Mouse (Mus musculus) intestine, embryonic 16.5 days (tissue): ENCODE measurements around the gene Kif6. TPM values are rescaled to one million over a fixed set of nuclear protein-coding genes. Genes with fewer than 3 reads are reported as not detected.

Experiments
- ATAC-seq: fragments of 200-750 bp; cut with Nextera tagmentation; 2 replicates; pipeline ENCODE4 v1.8.0; 2017; ENCODE audit warnings: moderate TSS enrichment, moderate library complexity
- H3K27ac ChIP-seq: fragments of 300-500 bp; sonication (generic); 2 replicates; pipeline ENCODE4 v1.5.1; 2014; ENCODE audit warnings: mild to moderate bottlenecking, low read length
- H3K27me3 ChIP-seq: fragments of 300-500 bp; sonication (generic); replicated peaks from 2 replicates; pipeline ENCODE4 v1.6.1; 2014; ENCODE audit warnings: low read length, control low read depth, mixed read lengths; ENCODE audit not compliant: control insufficient read depth, insufficient read depth
- H3K36me3 ChIP-seq: fragments of 300-500 bp; sonication (generic); 2 replicates; pipeline ENCODE4 v1.6.1; 2014; ENCODE audit warnings: low read length, control low read depth; ENCODE audit not compliant: control insufficient read depth, insufficient read depth
- H3K4me1 ChIP-seq: fragments of 300-500 bp; sonication (generic); 2 replicates; pipeline ENCODE4 v1.6.1; 2014; ENCODE audit warnings: low read length, control low read depth, mixed read lengths; ENCODE audit not compliant: control insufficient read depth, insufficient read depth
- H3K4me2 ChIP-seq: fragments of 300-500 bp; sonication (generic); 2 replicates; pipeline ENCODE4 v1.6.1; 2014; ENCODE audit warnings: low read depth, low read length, control low read depth
- H3K4me3 ChIP-seq: fragments of 300-500 bp; sonication (generic); 2 replicates; pipeline ENCODE4 v1.5.1; 2014; ENCODE audit warnings: mild to moderate bottlenecking, low read length
- H3K9ac ChIP-seq: fragments of 300-500 bp; sonication (generic); 2 replicates; pipeline ENCODE4 v1.6.1; 2014; ENCODE audit warnings: low read depth, low read length
- H3K9me3 ChIP-seq: fragments of 300-500 bp; sonication (generic); 2 replicates; pipeline ENCODE4 v1.6.1; 2016; ENCODE audit warnings: low read length, control low read depth; ENCODE audit not compliant: control insufficient read depth
- WGBS: fragments of 180-500 bp; shearing (Covaris S2); extraction: QIAGEN DNeasy Blood & Tissue Kit; methylation state at CpG from one replicate; pipeline ENCODE4 v1.1.7; 2014; 5-methylcytosine and 5-hydroxymethylcytosine counted together
- polyA plus RNA-seq: library from polyadenylated mRNA; unstranded; fragments of >200 nt; fragmentation: Nextera tagmentation; extraction: Ambion mirVana; gene quantifications from 2 replicates; pipeline ENCODE4 v1.2.1, GENCODE M21; 2015

Kif6 gene
- polyA plus RNA-seq, 1 experiment from 2014 or later: 1.1 TPM

- Histone ChIP-seq H3K9me3 (no peaks in the 10 kb centered on the region), H3K4me3 (no peak overlapping the region), H3K27me3 (no peaks in the 10 kb centered on the region), H3K36me3 (no peaks in the 10 kb centered on the region), H3K9ac (no peak overlapping the region), H3K4me2 (no peak overlapping the region), H3K4me1 (peaks cover 7% of the 10 kb centered on the region; the same call in 1 of the 2 replicates), H3K27ac (no peak overlapping the region)
- 89% methylated on average over 8 of the region's 8 CpGs for WGBS
- no peak for ATAC-seq
Measured at GRCm38 (mm10) chr17:49883136-49883755, 268.3 kb downstream of the Kif6 start.

GRCm38 (mm10) chr17:49885035-49885434, 270.1 kb downstream of the Kif6 start:
- Histone ChIP-seq H3K9ac (no peak overlapping the region), H3K4me3 (no peak overlapping the region), H3K27me3 (no peaks in the 10 kb centered on the region), H3K9me3 (no peaks in the 10 kb centered on the region), H3K4me1 (peaks cover 7% of the 10 kb centered on the region; the same call in 1 of the 2 replicates), H3K36me3 (no peaks in the 10 kb centered on the region), H3K27ac (no peak overlapping the region), H3K4me2 (no peak overlapping the region)
- 70% methylated on average over 11 of the region's 11 CpGs for WGBS
- no peak for ATAC-seq

GRCm38 (mm10) chr17:49889629-49890028, 274.7 kb downstream of the Kif6 start:
- Histone ChIP-seq H3K9me3 (no peaks in the 10 kb centered on the region), H3K9ac (no peak overlapping the region), H3K4me1 (peaks cover 7% of the 10 kb centered on the region; the same call in 1 of the 2 replicates), H3K36me3 (no peaks in the 10 kb centered on the region), H3K27me3 (no peaks in the 10 kb centered on the region), H3K4me3 (no peak overlapping the region), H3K27ac (no peak overlapping the region), H3K4me2 (no peak overlapping the region)
- WGBS: 31% methylated on average over 7 of the region's 7 CpGs
- ATAC-seq: peak; percentile 65; the same call in 1 of the 2 replicates

GRCm38 (mm10) chr17:49890861-49891260, 275.9 kb downstream of the Kif6 start:
- Histone ChIP-seq H3K9me3 (no peaks in the 10 kb centered on the region), H3K4me1 (no peaks in the 10 kb centered on the region), H3K36me3 (no peaks in the 10 kb centered on the region), H3K4me3 (no peak overlapping the region), H3K9ac (no peak overlapping the region), H3K4me2 (no peak overlapping the region), H3K27ac (no peak overlapping the region), H3K27me3 (no peaks in the 10 kb centered on the region)
- 83% methylated on average over 16 of the region's 16 CpGs for WGBS
- no peak for ATAC-seq

GRCm38 (mm10) chr17:49892390-49892789, 277.5 kb downstream of the Kif6 start:
- Histone ChIP-seq H3K27ac (no peak overlapping the region), H3K4me1 (no peaks in the 10 kb centered on the region), H3K36me3 (no peaks in the 10 kb centered on the region), H3K4me3 (no peak overlapping the region), H3K4me2 (no peak overlapping the region), H3K27me3 (no peaks in the 10 kb centered on the region), H3K9ac (no peak overlapping the region), H3K9me3 (no peaks in the 10 kb centered on the region)
- WGBS: 87% methylated on average over 6 of the region's 6 CpGs
- ATAC-seq: no peak

GRCm38 (mm10) chr17:49894471-49894870, 279.5 kb downstream of the Kif6 start:
- Histone ChIP-seq H3K9ac (no peak overlapping the region), H3K4me3 (no peak overlapping the region), H3K36me3 (no peaks in the 10 kb centered on the region), H3K9me3 (no peaks in the 10 kb centered on the region), H3K4me1 (peaks cover 3% of the 10 kb centered on the region; the same call in 1 of the 2 replicates), H3K27me3 (no peaks in the 10 kb centered on the region), H3K4me2 (no peak overlapping the region), H3K27ac (no peak overlapping the region)
- WGBS: 81% methylated on average over 6 of the region's 6 CpGs
- ATAC-seq: no peak

- H3K4me3 ChIP-seq: no peak overlapping the region
- no peaks in the 10 kb centered on the region for H3K9me3 ChIP-seq
- H3K9ac ChIP-seq: no peak overlapping the region
- peaks cover 3% of the 10 kb centered on the region; the same call in 1 of the 2 replicates for H3K4me1 ChIP-seq
- no peaks in the 10 kb centered on the region for H3K36me3 ChIP-seq
- H3K4me2 ChIP-seq: no peak overlapping the region
- no peak overlapping the region for H3K27ac ChIP-seq
- 16% methylated on average over 7 of the region's 7 CpGs for WGBS
- ATAC-seq: peak; percentile 48
- H3K27me3 ChIP-seq: no peaks in the 10 kb centered on the region
Measured at GRCm38 (mm10) chr17:49898849-49899331, 284.0 kb downstream of the Kif6 start.

- no peak for ATAC-seq
- 87% methylated on average over 7 of the region's 7 CpGs for WGBS
- peaks cover 3% of the 10 kb centered on the region; the same call in 1 of the 2 replicates for H3K4me1 ChIP-seq
Measured at GRCm38 (mm10) chr17:49902613-49903012, 287.7 kb downstream of the Kif6 start.

GRCm38 (mm10) chr17:49923429-49923828, 308.5 kb downstream of the Kif6 start:
- H3K27ac ChIP-seq: no peak overlapping the region
- no peak overlapping the region for H3K4me3 ChIP-seq
- H3K9me3 ChIP-seq: no peaks in the 10 kb centered on the region
- H3K9ac ChIP-seq: no peak overlapping the region
- H3K36me3 ChIP-seq: no peaks in the 10 kb centered on the region
- no peak overlapping the region for H3K4me2 ChIP-seq
- no peaks in the 10 kb centered on the region for H3K4me1 ChIP-seq
- no peaks in the 10 kb centered on the region for H3K27me3 ChIP-seq
- ATAC-seq: no peak
- WGBS: 75% methylated on average over 4 of the region's 4 CpGs

More at GRCm38 (mm10) chr17:49902613-49903012, 287.7 kb downstream of the Kif6 start:
- Histone ChIP-seq H3K9me3 (no peaks in the 10 kb centered on the region), H3K36me3 (no peaks in the 10 kb centered on the region), H3K27me3 (no peaks in the 10 kb centered on the region), H3K4me3 (no peak overlapping the region), H3K9ac (no peak overlapping the region), H3K4me2 (no peak overlapping the region), H3K27ac (no peak overlapping the region)
